Mouse (Mus musculus): ENCODE measurements around the gene Higd2a. TPM values are rescaled to one million over a fixed set of nuclear protein-coding genes. Genes with fewer than 3 reads are reported as not detected.
"Not testable (repeated sequence)": the region's sequence is repeated elsewhere in the genome, so short reads cannot be mapped to it uniquely, and the experiment has no call there.

Higd2a gene
- polyA plus RNA-seq, 1 experiment from 2014 or later, result 216 TPM

GRCm38 (mm10) chr13:54608666-54609065 lies 18.7 kb downstream of the Higd2a start:
- Histone ChIP-seq H3K4me3 (0 out of 2 replicates have a peak overlapping the region, but pooled peaks have one; percentile 1), H3K36me3 (peaks cover 4% of the 10 kb centered on the region; the same call in 1 of the 2 replicates), H3K4me1 (peaks cover 30% of the 10 kb centered on the region), H3K9me3 (no peaks in the 10 kb centered on the region), H3K9ac (replicated peaks) (peak overlapping the region; percentile 25; the same call in 1 of the 2 replicates), H3K27ac (replicated peaks) (no peak overlapping the region), H3K27me3 (no peaks in the 10 kb centered on the region), H3K4me2 (replicated peaks) (peak overlapping the region; percentile 28)
- 8% methylated on average over 8 of the region's 8 CpGs for WGBS
- ATAC-seq (replicated peaks), result no peak

GRCm38 (mm10) chr13:54609301-54609700 lies 19.3 kb downstream of the Higd2a start:
- H3K36me3 ChIP-seq, result peaks cover 4% of the 10 kb centered on the region; the same call in 1 of the 2 replicates
- no peak overlapping the region for H3K27ac ChIP-seq (replicated peaks)
- 0 out of 2 replicates have a peak overlapping the region, but pooled peaks have one; percentile 1 for H3K4me3 ChIP-seq
- H3K9ac ChIP-seq (replicated peaks), result 0 out of 2 replicates have a peak overlapping the region, but pooled peaks have one; percentile 25
- H3K4me2 ChIP-seq (replicated peaks), result peak overlapping the region; percentile 28; the same call in 1 of the 2 replicates
- ATAC-seq (replicated peaks), result no peak
- no peaks in the 10 kb centered on the region for H3K9me3 ChIP-seq
- WGBS, result 6% methylated on average over 1 of the region's 1 CpGs
- H3K27me3 ChIP-seq, result no peaks in the 10 kb centered on the region
- H3K4me1 ChIP-seq, result peaks cover 30% of the 10 kb centered on the region

- WGBS, result 13% methylated on average over 13 of the region's 13 CpGs
- Histone ChIP-seq H3K9me3 (no peaks in the 10 kb centered on the region), H3K9ac (replicated peaks) (peak overlapping the region; percentile 85), H3K27me3 (no peaks in the 10 kb centered on the region), H3K27ac (replicated peaks) (peak overlapping the region; percentile 71), H3K4me2 (replicated peaks) (peak overlapping the region; percentile 85), H3K4me3 (peak overlapping the region; percentile 85), H3K4me1 (peaks cover 30% of the 10 kb centered on the region), H3K36me3 (no peaks in the 10 kb centered on the region)
- ATAC-seq (replicated peaks), result peak; percentile 59
These were observed 20.6 kb downstream of the Higd2a start for GRCm38 (mm10) chr13:54610613-54610971.

GRCm38 (mm10) chr13:54610972-54611754 lies 21.2 kb downstream of the Higd2a start, which contains the start of gene Cltb:
Gene Cltb, minus strand, starts transcription at chr13:54611344.
- peak; percentile 72 for ATAC-seq (replicated peaks)
- Histone ChIP-seq H3K9me3 (no peaks in the 10 kb centered on the region), H3K4me2 (replicated peaks) (peak within 1 kb of the TSS; percentile 85), H3K4me1 (peaks cover 30% of the 10 kb centered on the region), H3K36me3 (no peaks in the 10 kb centered on the region), H3K27me3 (no peaks in the 10 kb centered on the region), H3K4me3 (peak within 1 kb of the TSS; percentile 85), H3K27ac (replicated peaks) (peak within 1 kb of the TSS; percentile 71), H3K9ac (replicated peaks) (peak within 1 kb of the TSS; percentile 85)
- WGBS, result under 1% methylated on average over 66 of the region's 66 CpGs

- not testable (repeated sequence) for ATAC-seq (replicated peaks); H3K9me3 ChIP-seq; H3K4me3 ChIP-seq; H3K27me3 ChIP-seq; H3K27ac ChIP-seq (replicated peaks); H3K4me2 ChIP-seq (replicated peaks); H3K9ac ChIP-seq (replicated peaks); H3K36me3 ChIP-seq
- peaks cover 29% of the 10 kb centered on the region for H3K4me1 ChIP-seq
- WGBS, result 83% methylated on average over 8 of the region's 8 CpGs
These were observed 23.1 kb downstream of the Higd2a start for GRCm38 (mm10) chr13:54613141-54613540.

GRCm38 (mm10) chr13:54616307-54616706 lies 26.3 kb downstream of the Higd2a start:
- H3K36me3 ChIP-seq, result no peaks in the 10 kb centered on the region
- H3K4me1 ChIP-seq, result peaks cover 6% of the 10 kb centered on the region
- H3K4me2 ChIP-seq (replicated peaks), result no peak overlapping the region
- H3K9me3 ChIP-seq, result no peaks in the 10 kb centered on the region
- ATAC-seq (replicated peaks), result no peak
- H3K27me3 ChIP-seq, result no peaks in the 10 kb centered on the region
- no peak overlapping the region for H3K9ac ChIP-seq (replicated peaks)
- WGBS, result 82% methylated on average over 8 of the region's 8 CpGs
- no peak overlapping the region for H3K27ac ChIP-seq (replicated peaks)
- H3K4me3 ChIP-seq, result no peak overlapping the region

GRCm38 (mm10) chr13:54616998-54617397 lies 27.0 kb downstream of the Higd2a start:
- no peak for ATAC-seq (replicated peaks)
- 68% methylated on average over 6 of the region's 6 CpGs for WGBS
- no peak overlapping the region for H3K4me2 ChIP-seq (replicated peaks)

GRCm38 (mm10) chr13:54621155-54621932 lies 31.3 kb downstream of the Higd2a start, which contains the start of gene Faf2:
Gene Faf2, plus strand, starts transcription at chr13:54621784.
- peak within 1 kb of the TSS; percentile 82 for H3K4me3 ChIP-seq
- H3K4me1 ChIP-seq, result peaks cover 25% of the 10 kb centered on the region
- H3K27me3 ChIP-seq, result no peaks in the 10 kb centered on the region
- peak within 1 kb of the TSS; percentile 90 for H3K4me2 ChIP-seq (replicated peaks)
- no peaks in the 10 kb centered on the region for H3K36me3 ChIP-seq
- WGBS, result 11% methylated on average over 44 of the region's 44 CpGs
- ATAC-seq (replicated peaks), result peak; percentile 98
- peak within 1 kb of the TSS; percentile 88 for H3K9ac ChIP-seq (replicated peaks)
- no peaks in the 10 kb centered on the region for H3K9me3 ChIP-seq
- peak within 1 kb of the TSS; percentile 85 for H3K27ac ChIP-seq (replicated peaks)

More at GRCm38 (mm10) chr13:54616998-54617397, 27.0 kb downstream of the Higd2a start:
- Histone ChIP-seq H3K4me3 (no peak overlapping the region), H3K27ac (replicated peaks) (no peak overlapping the region), H3K27me3 (no peaks in the 10 kb centered on the region), H3K9ac (replicated peaks) (no peak overlapping the region), H3K9me3 (no peaks in the 10 kb centered on the region), H3K36me3 (no peaks in the 10 kb centered on the region), H3K4me1 (0 out of 2 replicates have a peak, but pooled peaks cover 1% of the 10 kb centered on the region)

GRCm38 (mm10) chr13:54621960-54622521 lies 32.0 kb downstream of the Higd2a start:
- ATAC-seq (replicated peaks), result peak; percentile 71
- Histone ChIP-seq H3K27me3 (no peaks in the 10 kb centered on the region), H3K9ac (replicated peaks) (peak overlapping the region; percentile 88), H3K4me3 (peak overlapping the region; percentile 82), H3K9me3 (no peaks in the 10 kb centered on the region), H3K27ac (replicated peaks) (peak overlapping the region; percentile 85), H3K4me1 (peaks cover 25% of the 10 kb centered on the region), H3K4me2 (replicated peaks) (peak overlapping the region; percentile 90), H3K36me3 (no peaks in the 10 kb centered on the region)
- WGBS, result under 1% methylated on average over 27 of the region's 27 CpGs

GRCm38 (mm10) chr13:54629128-54629527 lies 39.1 kb downstream of the Higd2a start:
- ATAC-seq (replicated peaks), result no peak
- Histone ChIP-seq H3K27ac (replicated peaks) (no peak overlapping the region), H3K4me3 (no peak overlapping the region), H3K36me3 (peaks cover 10% of the 10 kb centered on the region; the same call in 1 of the 2 replicates), H3K4me2 (replicated peaks) (no peak overlapping the region), H3K27me3 (no peaks in the 10 kb centered on the region), H3K9me3 (no peaks in the 10 kb centered on the region), H3K9ac (replicated peaks) (no peak overlapping the region), H3K4me1 (peaks cover 7% of the 10 kb centered on the region)
- 86% methylated on average over 4 of the region's 4 CpGs for WGBS

- no peaks in the 10 kb centered on the region for H3K27me3 ChIP-seq
- H3K9ac ChIP-seq (replicated peaks), result no peak overlapping the region
- H3K9me3 ChIP-seq, result no peaks in the 10 kb centered on the region
- H3K4me2 ChIP-seq (replicated peaks), result no peak overlapping the region
- H3K4me3 ChIP-seq, result no peak overlapping the region
- no peak overlapping the region for H3K27ac ChIP-seq (replicated peaks)
- no peaks in the 10 kb centered on the region for H3K4me1 ChIP-seq
- peaks cover 21% of the 10 kb centered on the region; the same call in 1 of the 2 replicates for H3K36me3 ChIP-seq
- ATAC-seq (replicated peaks), result no peak
- WGBS, result 69% methylated on average over 3 of the region's 3 CpGs
These were observed 42.8 kb downstream of the Higd2a start for GRCm38 (mm10) chr13:54632731-54633277.
